Mouse (Mus musculus): ENCODE results near the gene Polm. TPM values are rescaled to one million over a fixed set of nuclear protein-coding genes. Genes with fewer than 3 reads are reported as not detected.

The Polm gene
- total RNA-seq, 2 experiments from 2014 or later: 1.9 to 2.3 TPM

DNA sequence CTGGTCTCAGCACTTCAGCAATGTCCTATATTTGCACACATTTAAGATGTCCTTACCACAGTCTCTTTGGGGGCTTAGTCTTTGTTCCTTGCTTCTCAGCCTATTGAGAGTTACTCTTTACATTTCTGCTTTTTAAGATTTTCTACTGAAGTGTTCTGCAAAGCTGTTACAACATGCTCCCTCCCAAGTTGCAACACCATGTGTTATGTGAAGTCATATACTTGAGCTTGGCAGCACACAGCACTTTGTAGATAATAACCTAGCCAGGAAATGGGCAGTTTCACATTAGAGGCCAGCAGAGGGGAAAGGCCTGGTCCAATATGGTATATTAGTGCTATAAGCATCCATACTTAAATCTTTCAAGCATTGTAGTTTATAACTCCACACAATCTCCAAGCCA lies 52.1 kb downstream of the Polm start:
- no peak for DNase-seq
- intact Hi-C loops (cut with DNase I): loop anchor here (5.0 kb wide), 1 partner anchor 298 kb away; no protein-coding TSS in a partner anchor

DNA sequence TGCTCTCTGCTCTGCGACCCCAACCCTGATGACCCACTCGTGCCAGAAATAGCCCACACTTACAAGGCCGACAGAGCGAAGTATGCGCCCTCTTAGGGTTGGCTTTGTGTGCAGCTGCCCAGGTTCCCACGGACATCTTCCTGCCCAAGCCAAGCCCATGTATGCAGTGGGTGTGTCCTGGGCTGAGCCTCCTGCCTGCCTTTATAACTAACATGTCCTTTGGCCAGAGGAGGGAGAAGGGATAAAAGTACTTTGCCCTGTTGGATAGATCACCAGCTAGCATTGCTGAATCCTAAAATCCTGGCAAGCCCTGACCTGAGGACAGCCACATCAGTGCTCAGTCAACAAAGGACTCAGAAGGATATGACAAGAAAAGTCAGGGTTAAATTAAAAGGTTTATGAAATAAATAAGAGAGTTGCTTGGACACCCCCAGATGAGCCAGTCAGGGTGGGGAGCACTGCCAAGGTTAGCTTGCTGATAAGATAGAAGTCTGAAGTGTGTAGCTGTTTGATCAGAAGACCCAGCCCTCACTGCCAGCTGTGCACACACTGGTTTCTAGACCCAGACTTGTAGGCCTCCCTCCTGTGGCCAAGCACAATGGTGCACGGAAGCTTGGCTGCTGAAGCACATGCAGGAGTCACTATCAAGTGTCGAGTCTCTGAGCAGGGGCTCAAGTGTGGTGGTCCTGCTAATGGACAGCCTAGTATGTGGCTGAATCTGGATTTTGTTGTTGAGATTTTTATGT lies 55.4 kb downstream of the Polm start:
- DNase-seq: no peak
- intact Hi-C loops (cut with DNase I): loop anchor here (5.0 kb wide), 1 partner anchor 75 kb away; no protein-coding TSS in a partner anchor

DNA sequence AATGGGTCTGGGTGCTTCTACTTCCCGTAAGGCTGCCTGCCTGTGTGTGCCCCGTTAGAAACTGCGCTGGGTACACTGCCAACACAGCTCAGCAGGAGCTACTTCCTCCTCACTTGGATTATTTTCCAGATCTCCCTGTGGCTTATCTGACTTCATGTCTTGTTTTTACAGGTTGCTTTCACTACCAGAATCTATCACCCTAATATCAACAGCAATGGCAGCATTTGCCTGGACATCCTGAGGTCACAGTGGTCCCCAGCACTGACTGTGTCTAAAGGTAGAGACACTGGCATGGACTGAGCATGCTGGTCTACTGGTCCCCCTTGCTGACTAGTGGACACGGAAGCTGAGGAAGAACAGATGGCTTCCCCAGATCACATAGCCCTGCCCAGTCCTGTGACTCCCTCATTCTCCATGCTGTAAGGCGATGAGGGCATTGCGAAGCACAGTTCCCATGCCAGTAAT lies 57.7 kb downstream of the Polm start:
- no peak for DNase-seq
- intact Hi-C loops (cut with DNase I): loop anchor here (5.0 kb wide), 1 partner anchor 73 kb away; no protein-coding TSS in a partner anchor

DNA sequence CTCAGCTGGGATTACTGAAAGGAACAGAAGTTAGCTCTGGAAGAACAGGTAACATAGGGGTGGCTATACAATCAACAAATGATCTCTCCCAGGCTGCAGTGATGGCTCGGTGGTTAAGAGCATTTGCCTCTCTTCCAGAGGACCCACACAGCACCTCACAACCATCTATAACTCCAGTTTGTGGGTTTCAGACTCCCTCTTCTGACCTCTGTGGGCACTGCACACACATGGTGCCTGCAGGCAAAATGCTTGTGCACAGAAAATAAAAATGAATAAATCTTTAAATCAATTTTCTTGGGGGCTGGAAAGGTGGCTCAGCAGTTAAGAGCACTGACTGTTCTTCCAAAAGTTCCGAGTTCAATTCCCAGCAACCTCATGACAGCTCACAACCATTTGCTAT lies 59.3 kb downstream of the Polm start:
- intact Hi-C loops (cut with DNase I): no loop called here

More for the DNA sequence above, 59.3 kb downstream of the Polm start:
- no peak for DNase-seq

Other genes starting within 250 kb of the Polm start
- gene Mrps24, start 122.3 kb downstream of the Polm start, total RNA-seq (2021): 10 to 100 TPM; 87.6 to 97.9 TPM
- gene Urgcp, start 75.6 kb downstream of the Polm start, total RNA-seq (2021): 10 to 100 TPM; 39.1 to 40.1 TPM
- gene Dbnl, start 49.5 kb downstream of the Polm start, total RNA-seq (2021): 10 to 100 TPM; 10.7 to 11.2 TPM
- 1,000 to 10,000 TPM; 3,227 to 4,326 TPM for gene Pgam2, start 34.3 kb downstream of the Polm start, total RNA-seq (2021)
- 10 to 100 TPM; 28.2 to 55.2 TPM for gene Aebp1, start 23.9 kb upstream of the Polm start, total RNA-seq (2021)
- gene Pold2, start 40.3 kb upstream of the Polm start, total RNA-seq (2021): 10 to 100 TPM; 34.5 to 37.1 TPM
- not detected for gene Myl7, start 60.8 kb upstream of the Polm start, total RNA-seq (2021)
- 10 to 100 TPM in 1 of 2 experiments, 1 to 10 TPM in 1; 5.1 to 10.1 TPM for gene Gck, start 112.1 kb upstream of the Polm start, total RNA-seq (2021)
- gene Ykt6, start 117.7 kb upstream of the Polm start, total RNA-seq (2021): 10 to 100 TPM; 36.7 to 38.5 TPM
- gene Camk2b, start 228.3 kb upstream of the Polm start, total RNA-seq (2021): 100 to 1,000 TPM in 1 of 2 experiments, 10 to 100 TPM in 1; 95.5 to 115 TPM

Data from gastrocnemius, postnatal 36 days (tissue).